Mouse (Mus musculus): Measurements from ENCODE around the gene Kif5c. TPM values are rescaled to one million over a fixed set of nuclear protein-coding genes. Genes with fewer than 3 reads are reported as not detected.

Kif5c gene
- polyA plus RNA-seq, 1 experiment, result 19.0 TPM

DNA sequence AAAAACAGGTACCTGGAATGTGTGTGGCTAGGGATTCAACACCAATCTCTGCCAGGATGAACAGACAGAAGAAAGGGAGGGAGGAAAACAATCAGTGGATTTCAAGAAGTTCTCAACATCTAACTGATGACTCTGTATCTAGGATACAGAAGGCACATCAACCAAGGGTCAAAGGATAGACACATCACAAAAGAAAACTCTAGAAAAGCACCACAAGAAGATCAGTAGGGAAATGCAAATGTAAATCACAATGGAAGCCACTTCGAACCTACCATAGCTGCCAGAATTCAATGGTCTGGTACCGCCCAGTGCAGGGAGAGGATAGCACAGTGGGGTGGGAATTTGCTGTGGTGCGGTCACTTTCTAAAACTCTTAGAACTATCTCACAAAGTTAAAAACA is 45.8 kb upstream of the Kif5c start:
- no peak overlapping the region for H3K27ac ChIP-seq (ENCODE audit: control insufficient read depth, insufficient read depth, low read depth, low read length)
- H3K4me3 ChIP-seq (ENCODE audit: control insufficient read depth, low read depth, low read length), result no peak overlapping the region
- H3K36me3 ChIP-seq (ENCODE audit: control insufficient read depth, insufficient read depth, low read length), result no peaks in the 10 kb centered on the region
- TF ChIP-seq CTCF (IDR thresholded peaks at IDR 0.05; ENCODE audit: control insufficient read depth, insufficient read depth, insufficient replicate concordance, low read depth, low read length) (no peak), POLR2A (IDR thresholded peaks at IDR 0.05; ENCODE audit: control insufficient read depth, low read depth, low read length) (no peak)
- no peaks in the 10 kb centered on the region for H3K27me3 ChIP-seq (ENCODE audit: control insufficient read depth, insufficient read depth, low read length)
- peaks cover 16% of the 10 kb centered on the region for H3K4me1 ChIP-seq (ENCODE audit: control insufficient read depth, insufficient read depth, low read length)

DNA sequence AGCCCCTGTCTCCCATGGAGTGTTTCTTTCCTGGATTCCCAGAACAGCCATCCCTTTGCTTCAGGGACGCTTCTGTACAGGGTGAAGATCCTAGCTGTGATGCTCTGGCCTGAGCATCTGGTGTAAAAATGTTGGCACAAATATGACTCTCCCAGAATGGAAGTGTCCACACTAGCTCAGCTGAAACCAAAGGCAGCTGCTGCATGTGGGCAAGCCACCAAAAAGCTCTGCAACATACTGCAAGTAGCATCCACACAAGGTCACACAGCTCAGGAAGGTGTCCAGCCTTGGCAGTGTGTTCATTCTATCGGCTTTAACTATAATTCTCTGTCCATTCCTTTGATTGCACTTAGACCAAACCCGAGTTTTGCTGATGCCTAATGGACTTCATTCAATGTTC is 38.5 kb upstream of the Kif5c start:
- no peak for TF ChIP-seq CTCF (IDR thresholded peaks at IDR 0.05; ENCODE audit: control insufficient read depth, insufficient read depth, insufficient replicate concordance, low read depth, low read length)
- TF ChIP-seq POLR2A (IDR thresholded peaks at IDR 0.05; ENCODE audit: control insufficient read depth, low read depth, low read length), result no peak
- H3K36me3 ChIP-seq (ENCODE audit: control insufficient read depth, insufficient read depth, low read length), result no peaks in the 10 kb centered on the region
- H3K4me1 ChIP-seq (ENCODE audit: control insufficient read depth, insufficient read depth, low read length), result no peaks in the 10 kb centered on the region
- H3K27ac ChIP-seq (ENCODE audit: control insufficient read depth, insufficient read depth, low read depth, low read length), result no peak overlapping the region
- no peaks in the 10 kb centered on the region for H3K27me3 ChIP-seq (ENCODE audit: control insufficient read depth, insufficient read depth, low read length)
- H3K4me3 ChIP-seq (ENCODE audit: control insufficient read depth, low read depth, low read length), result no peak overlapping the region

DNA sequence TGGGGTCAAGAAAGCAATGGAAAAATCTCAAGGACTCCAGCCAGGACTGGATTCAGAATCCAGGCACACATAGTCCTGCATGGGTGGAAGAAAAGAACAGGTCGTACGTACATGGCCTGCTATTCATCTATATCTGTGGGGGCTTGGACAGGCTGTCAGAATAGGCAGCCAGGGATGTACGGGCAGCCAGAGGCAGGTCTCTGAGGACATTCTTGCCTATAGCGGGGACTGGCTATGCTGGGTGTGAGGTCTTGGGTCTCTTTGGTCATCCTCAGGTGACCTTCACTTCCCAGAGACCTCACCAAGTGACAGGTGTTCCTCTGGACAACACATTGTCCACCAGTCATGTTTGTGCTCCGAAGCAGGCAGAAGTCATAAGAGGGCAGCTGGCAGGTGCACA is 36.6 kb upstream of the Kif5c start:
- Histone ChIP-seq H3K36me3 (ENCODE audit: control insufficient read depth, insufficient read depth, low read length) (no peaks in the 10 kb centered on the region), H3K4me1 (ENCODE audit: control insufficient read depth, insufficient read depth, low read length) (no peaks in the 10 kb centered on the region), H3K4me3 (ENCODE audit: control insufficient read depth, low read depth, low read length) (no peak overlapping the region), H3K27ac (ENCODE audit: control insufficient read depth, insufficient read depth, low read depth, low read length) (no peak overlapping the region), H3K27me3 (ENCODE audit: control insufficient read depth, insufficient read depth, low read length) (no peaks in the 10 kb centered on the region)
- TF ChIP-seq POLR2A (IDR thresholded peaks at IDR 0.05; ENCODE audit: control insufficient read depth, low read depth, low read length) (no peak), CTCF (IDR thresholded peaks at IDR 0.05; ENCODE audit: control insufficient read depth, insufficient read depth, insufficient replicate concordance, low read depth, low read length) (no peak)

DNA sequence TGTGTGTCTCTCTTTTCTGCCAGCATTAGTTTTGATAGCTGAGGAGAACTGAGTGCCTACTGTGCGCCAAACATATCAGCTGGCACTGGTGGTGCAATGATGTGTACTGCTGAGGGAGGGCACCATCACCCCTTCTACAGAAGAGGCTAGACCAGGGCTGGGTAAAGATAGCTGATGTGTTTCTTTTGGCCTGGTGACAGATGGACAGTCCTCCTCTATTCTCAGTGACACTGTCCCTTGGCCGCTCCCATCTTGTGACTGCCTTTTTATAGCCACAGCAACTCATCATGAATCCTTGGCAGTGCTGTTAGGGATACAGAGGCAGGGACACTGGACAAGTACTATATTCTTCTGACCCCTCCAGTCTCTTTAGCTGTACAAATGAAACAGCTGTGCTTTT is 35.8 kb upstream of the Kif5c start:
- Histone ChIP-seq H3K27me3 (ENCODE audit: control insufficient read depth, insufficient read depth, low read length) (no peaks in the 10 kb centered on the region), H3K4me3 (ENCODE audit: control insufficient read depth, low read depth, low read length) (no peak overlapping the region), H3K27ac (ENCODE audit: control insufficient read depth, insufficient read depth, low read depth, low read length) (no peak overlapping the region), H3K4me1 (ENCODE audit: control insufficient read depth, insufficient read depth, low read length) (no peaks in the 10 kb centered on the region), H3K36me3 (ENCODE audit: control insufficient read depth, insufficient read depth, low read length) (no peaks in the 10 kb centered on the region)
- TF ChIP-seq CTCF (IDR thresholded peaks at IDR 0.05; ENCODE audit: control insufficient read depth, insufficient read depth, insufficient replicate concordance, low read depth, low read length) (no peak), POLR2A (IDR thresholded peaks at IDR 0.05; ENCODE audit: control insufficient read depth, low read depth, low read length) (no peak)

DNA sequence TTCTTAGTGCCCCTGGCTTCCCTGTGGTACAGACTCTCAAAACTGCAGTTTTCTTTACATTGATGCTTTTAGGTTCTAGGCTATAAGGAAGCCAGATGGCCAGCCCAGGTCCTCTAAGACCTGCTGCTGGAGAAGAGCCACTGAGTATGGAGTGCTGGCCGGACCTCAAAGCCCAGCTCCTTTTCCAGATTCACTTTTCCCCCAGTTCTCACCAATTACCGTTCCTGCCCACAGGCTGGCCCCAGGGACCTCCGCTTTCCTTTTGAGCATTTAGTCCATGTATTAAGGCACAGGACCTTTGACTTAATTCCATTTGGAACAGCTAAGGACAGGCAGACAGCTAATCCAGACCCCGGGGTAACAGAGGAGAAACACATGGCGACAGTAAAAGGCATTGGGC is 28.6 kb upstream of the Kif5c start:
- no peaks in the 10 kb centered on the region for H3K36me3 ChIP-seq (ENCODE audit: control insufficient read depth, insufficient read depth, low read length)
- no peak overlapping the region for H3K27ac ChIP-seq (ENCODE audit: control insufficient read depth, insufficient read depth, low read depth, low read length)

DNA sequence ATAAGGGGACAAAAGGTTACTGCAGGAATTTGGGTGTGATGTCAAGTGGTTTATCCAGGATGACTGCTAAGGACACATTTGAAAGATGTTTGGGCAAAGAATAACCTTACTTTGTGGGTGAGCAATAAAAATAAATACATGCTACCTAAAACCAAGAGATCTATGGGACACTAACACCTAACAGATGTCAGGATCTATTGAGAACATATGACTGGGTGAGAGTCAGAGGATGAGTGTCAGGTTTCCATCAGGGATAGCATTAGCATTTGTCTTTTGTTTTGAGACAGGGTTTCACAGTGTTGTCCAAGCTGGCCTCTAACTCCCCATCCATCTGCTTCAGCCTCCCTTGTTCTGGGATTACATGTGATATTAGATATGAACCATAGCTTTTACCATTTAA is 26.2 kb upstream of the Kif5c start:
- Histone ChIP-seq H3K4me3 (ENCODE audit: control insufficient read depth, low read depth, low read length) (no peak overlapping the region), H3K36me3 (ENCODE audit: control insufficient read depth, insufficient read depth, low read length) (no peaks in the 10 kb centered on the region), H3K27ac (ENCODE audit: control insufficient read depth, insufficient read depth, low read depth, low read length) (no peak overlapping the region), H3K4me1 (ENCODE audit: control insufficient read depth, insufficient read depth, low read length) (peaks cover 2% of the 10 kb centered on the region; the same call in 1 of the 2 replicates), H3K27me3 (ENCODE audit: control insufficient read depth, insufficient read depth, low read length) (no peaks in the 10 kb centered on the region)
- no peak for TF ChIP-seq POLR2A (IDR thresholded peaks at IDR 0.05; ENCODE audit: control insufficient read depth, low read depth, low read length)
- no peak for TF ChIP-seq CTCF (IDR thresholded peaks at IDR 0.05; ENCODE audit: control insufficient read depth, insufficient read depth, insufficient replicate concordance, low read depth, low read length)

More for the DNA sequence above, 28.6 kb upstream of the Kif5c start:
- Histone ChIP-seq H3K4me3 (ENCODE audit: control insufficient read depth, low read depth, low read length) (no peak overlapping the region), H3K27me3 (ENCODE audit: control insufficient read depth, insufficient read depth, low read length) (no peaks in the 10 kb centered on the region), H3K4me1 (ENCODE audit: control insufficient read depth, insufficient read depth, low read length) (no peaks in the 10 kb centered on the region)
- TF ChIP-seq POLR2A (IDR thresholded peaks at IDR 0.05; ENCODE audit: control insufficient read depth, low read depth, low read length), result no peak

DNA sequence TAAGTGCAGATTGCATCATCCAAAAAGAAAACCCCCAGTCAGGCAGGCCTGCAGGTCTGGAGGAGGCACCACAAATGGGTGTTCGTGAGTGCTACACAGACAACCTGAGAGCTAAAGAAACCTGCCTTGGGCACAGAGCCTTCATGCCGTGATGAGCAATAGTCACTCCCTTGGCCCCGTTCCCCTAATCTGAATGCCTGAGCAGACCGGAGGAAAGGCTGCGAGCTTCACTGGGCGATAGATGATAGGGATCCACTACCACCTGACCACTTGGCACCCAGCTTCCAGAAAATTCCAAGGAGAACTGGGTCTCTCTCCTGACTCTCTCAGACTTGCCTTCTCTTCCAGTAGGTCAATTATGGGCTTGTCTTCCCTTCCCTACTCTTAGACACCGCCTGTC is 24.2 kb upstream of the Kif5c start:
- no peak overlapping the region for H3K27ac ChIP-seq (ENCODE audit: control insufficient read depth, insufficient read depth, low read depth, low read length)
- no peaks in the 10 kb centered on the region for H3K36me3 ChIP-seq (ENCODE audit: control insufficient read depth, insufficient read depth, low read length)
- peaks cover 5% of the 10 kb centered on the region; the same call in 1 of the 2 replicates for H3K4me1 ChIP-seq (ENCODE audit: control insufficient read depth, insufficient read depth, low read length)
- no peaks in the 10 kb centered on the region for H3K27me3 ChIP-seq (ENCODE audit: control insufficient read depth, insufficient read depth, low read length)
- TF ChIP-seq CTCF (IDR thresholded peaks at IDR 0.05; ENCODE audit: control insufficient read depth, insufficient read depth, insufficient replicate concordance, low read depth, low read length), result no peak
- TF ChIP-seq POLR2A (IDR thresholded peaks at IDR 0.05; ENCODE audit: control insufficient read depth, low read depth, low read length), result no peak
- no peak overlapping the region for H3K4me3 ChIP-seq (ENCODE audit: control insufficient read depth, low read depth, low read length)

DNA sequence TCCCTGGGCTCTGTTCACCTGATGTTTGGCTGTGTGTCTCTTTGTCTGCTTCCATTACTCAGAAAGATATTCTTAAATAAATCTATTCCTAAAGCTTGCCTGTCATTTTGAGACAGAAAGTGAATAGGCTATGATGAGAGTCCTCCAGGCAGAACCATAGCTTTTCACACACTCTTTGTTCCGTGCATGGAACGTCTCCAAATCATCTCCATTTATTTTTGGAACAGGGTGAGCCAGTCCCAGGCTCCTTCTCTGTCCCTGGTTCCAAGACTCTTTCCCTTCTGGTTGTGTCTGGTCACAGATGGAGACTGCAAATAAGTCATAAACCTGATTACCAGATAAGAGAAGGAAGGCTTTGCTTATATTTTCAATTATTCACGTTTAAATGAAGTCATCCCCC is 22.8 kb upstream of the Kif5c start:
- no peak overlapping the region for H3K4me3 ChIP-seq (ENCODE audit: control insufficient read depth, low read depth, low read length)
- no peaks in the 10 kb centered on the region for H3K27me3 ChIP-seq (ENCODE audit: control insufficient read depth, insufficient read depth, low read length)
- peaks cover 5% of the 10 kb centered on the region; the same call in 1 of the 2 replicates for H3K4me1 ChIP-seq (ENCODE audit: control insufficient read depth, insufficient read depth, low read length)
- no peak overlapping the region for H3K27ac ChIP-seq (ENCODE audit: control insufficient read depth, insufficient read depth, low read depth, low read length)
- TF ChIP-seq CTCF (IDR thresholded peaks at IDR 0.05; ENCODE audit: control insufficient read depth, insufficient read depth, insufficient replicate concordance, low read depth, low read length), result no peak
- TF ChIP-seq POLR2A (IDR thresholded peaks at IDR 0.05; ENCODE audit: control insufficient read depth, low read depth, low read length), result no peak
- H3K36me3 ChIP-seq (ENCODE audit: control insufficient read depth, insufficient read depth, low read length), result no peaks in the 10 kb centered on the region

All from testis, adult 2 months (tissue).